Mouse (Mus musculus) heart, postnatal 0 days (tissue): ENCODE measurements at regions not wholly inside any gene's neighbourhood (a gene's known extent, or its start where the extent isn't known, plus 50 kb on each side); places are given as distances from the start of the nearest gene placed in this dataset.

Experiments
- ATAC-seq: fragments of 200-750 bp; cut with Nextera tagmentation; 2 replicates; pipeline ENCODE4 v1.8.0; 2017; ENCODE audit warnings: low read depth, moderate number of reproducible peaks, moderate library complexity; ENCODE audit not compliant: insufficient read depth
- DNase-seq: peaks from one replicate; pipeline ENCODE4 v3.0.0-alpha.2; 2016; ENCODE audit warnings: low spot score
- H3K27ac ChIP-seq: fragments of 300-500 bp; sonication (generic); 2 replicates; pipeline ENCODE4 v1.5.1; 2014; ENCODE audit warnings: low read depth, mild to moderate bottlenecking
- H3K27me3 ChIP-seq: fragments of 300-500 bp; sonication (generic); 2 replicates; pipeline ENCODE4 v1.6.1; 2014; ENCODE audit warnings: low read length, mixed read lengths; ENCODE audit not compliant: control insufficient read depth, insufficient read depth
- H3K36me3 ChIP-seq: fragments of 300-500 bp; sonication (generic); replicated peaks from 2 replicates; pipeline ENCODE4 v1.6.1; 2014; ENCODE audit warnings: low read length, mixed read lengths; ENCODE audit not compliant: control insufficient read depth, insufficient read depth
- H3K4me1 ChIP-seq: fragments of 300-500 bp; sonication (generic); 2 replicates; pipeline ENCODE4 v1.6.1; 2014; ENCODE audit warnings: antibody characterized with exemption; ENCODE audit not compliant: control insufficient read depth, insufficient read depth
- H3K4me2 ChIP-seq: fragments of 300-500 bp; sonication (generic); 2 replicates; pipeline ENCODE4 v1.6.1; 2014; ENCODE audit warnings: low read depth, mild to moderate bottlenecking, low read length, moderate library complexity
- H3K4me3 ChIP-seq: fragments of 300-500 bp; sonication (generic); 2 replicates; pipeline ENCODE4 v1.5.1; 2014; ENCODE audit warnings: low read depth, low read length
- H3K9ac ChIP-seq: fragments of 300-500 bp; sonication (generic); replicated peaks from 2 replicates; pipeline ENCODE4 v1.6.1; 2014; ENCODE audit warnings: low read depth, low read length, mixed read lengths
- H3K9me3 ChIP-seq: fragments of 300-500 bp; sonication (generic); replicated peaks from 2 replicates; pipeline ENCODE4 v1.6.1; 2016; ENCODE audit warnings: low read length; ENCODE audit not compliant: control insufficient read depth
- CTCF ChIP-seq: IDR thresholded peaks from 2 replicates; pipeline ENCODE4 v1.5.1; 2016; ENCODE audit warnings: antibody characterized with exemption, control low read depth, low read depth
- EP300 ChIP-seq: IDR thresholded peaks from 2 replicates; pipeline ENCODE4 v1.6.1; 2016; ENCODE audit warnings: antibody characterized with exemption, low read depth
- WGBS: fragments of 180-500 bp; shearing (Covaris S2); extraction: QIAGEN DNeasy Blood & Tissue Kit; methylation state at CpG from one replicate; pipeline ENCODE4 v1.1.7; 2014; 5-methylcytosine and 5-hydroxymethylcytosine counted together

DNA sequence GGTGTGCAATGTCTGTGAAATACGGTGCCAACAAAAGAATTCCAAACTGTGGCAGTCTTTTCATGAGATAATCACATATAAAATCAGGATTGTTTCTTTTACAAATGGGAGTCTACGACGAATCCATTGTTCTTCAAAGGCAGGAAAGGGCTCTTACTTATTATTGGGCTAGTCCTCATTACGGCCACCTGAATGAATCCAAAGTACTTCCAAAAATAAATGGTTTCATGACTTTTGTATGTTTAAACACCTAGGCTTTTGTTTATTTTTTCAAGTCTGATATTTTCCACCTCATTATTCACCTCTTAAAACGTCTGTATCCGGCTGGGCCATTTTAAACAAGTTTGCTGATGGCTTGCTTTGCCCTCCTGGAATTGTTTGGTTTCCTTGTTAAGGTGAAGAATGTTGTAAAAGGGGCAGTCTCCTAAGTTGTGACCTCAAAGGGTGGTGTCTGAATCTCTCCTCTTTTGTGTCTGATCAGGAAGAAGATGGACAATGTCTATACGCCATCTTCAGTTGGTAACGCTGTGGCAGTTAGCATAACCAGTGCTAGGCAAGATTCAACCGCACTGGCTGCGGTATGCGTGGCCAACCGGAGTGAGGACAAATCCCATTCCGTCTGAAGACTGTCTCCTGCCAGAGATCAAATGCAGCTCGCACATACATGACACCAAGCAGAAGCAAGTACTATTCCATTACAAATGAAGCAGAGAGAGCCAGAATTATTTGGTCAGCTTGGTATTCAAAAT lies 451.5 kb upstream of the Ubash3b start:
- Histone ChIP-seq H3K9me3 (no peaks in the 10 kb centered on the region), H3K4me2 (peak overlapping the region; percentile 55), H3K36me3 (no peaks in the 10 kb centered on the region), H3K9ac (no peak overlapping the region), H3K27ac (0 out of 2 replicates have a peak overlapping the region, but pooled peaks have one; percentile 20), H3K4me1 (peaks cover 11% of the 10 kb centered on the region; the same call in 1 of the 2 replicates), H3K4me3 (no peak overlapping the region), H3K27me3 (no peaks in the 10 kb centered on the region)
- ATAC-seq (no peak), DNase-seq (no peak)
- 75% methylated on average over 14 of the region's 14 CpGs for WGBS
- TF ChIP-seq EP300 (no peak), CTCF (no peak)

DNA sequence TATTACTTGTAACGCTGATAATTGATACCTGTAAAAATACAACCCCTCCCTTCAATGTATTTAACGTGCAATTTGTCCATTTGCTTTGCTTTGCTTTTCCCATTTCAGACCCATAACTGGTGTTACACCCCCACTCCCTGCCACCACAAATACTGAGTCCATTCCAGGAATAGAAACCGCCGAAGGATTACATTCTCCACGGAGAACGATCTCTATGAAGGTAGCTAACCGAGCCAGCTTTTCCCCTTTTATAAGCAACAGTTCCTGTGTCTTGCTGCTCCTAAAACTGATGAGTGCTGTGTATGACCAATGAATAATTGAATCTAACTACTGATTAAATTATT lies 450.9 kb upstream of the Ubash3b start:
- no peak for DNase-seq
- peak overlapping the region; percentile 55 for H3K4me2 ChIP-seq
- no peaks in the 10 kb centered on the region for H3K27me3 ChIP-seq
- TF ChIP-seq CTCF, result no peak
- no peak overlapping the region for H3K9ac ChIP-seq
- H3K4me1 ChIP-seq, result peaks cover 11% of the 10 kb centered on the region; the same call in 1 of the 2 replicates
- 19% methylated on average over 7 of the region's 7 CpGs for WGBS
- no peak for ATAC-seq
- H3K9me3 ChIP-seq, result no peaks in the 10 kb centered on the region
- 0 out of 2 replicates have a peak overlapping the region, but pooled peaks have one; percentile 20 for H3K27ac ChIP-seq
- peak overlapping the region; percentile 20; the same call in 1 of the 2 replicates for H3K4me3 ChIP-seq
- no peaks in the 10 kb centered on the region for H3K36me3 ChIP-seq

DNA sequence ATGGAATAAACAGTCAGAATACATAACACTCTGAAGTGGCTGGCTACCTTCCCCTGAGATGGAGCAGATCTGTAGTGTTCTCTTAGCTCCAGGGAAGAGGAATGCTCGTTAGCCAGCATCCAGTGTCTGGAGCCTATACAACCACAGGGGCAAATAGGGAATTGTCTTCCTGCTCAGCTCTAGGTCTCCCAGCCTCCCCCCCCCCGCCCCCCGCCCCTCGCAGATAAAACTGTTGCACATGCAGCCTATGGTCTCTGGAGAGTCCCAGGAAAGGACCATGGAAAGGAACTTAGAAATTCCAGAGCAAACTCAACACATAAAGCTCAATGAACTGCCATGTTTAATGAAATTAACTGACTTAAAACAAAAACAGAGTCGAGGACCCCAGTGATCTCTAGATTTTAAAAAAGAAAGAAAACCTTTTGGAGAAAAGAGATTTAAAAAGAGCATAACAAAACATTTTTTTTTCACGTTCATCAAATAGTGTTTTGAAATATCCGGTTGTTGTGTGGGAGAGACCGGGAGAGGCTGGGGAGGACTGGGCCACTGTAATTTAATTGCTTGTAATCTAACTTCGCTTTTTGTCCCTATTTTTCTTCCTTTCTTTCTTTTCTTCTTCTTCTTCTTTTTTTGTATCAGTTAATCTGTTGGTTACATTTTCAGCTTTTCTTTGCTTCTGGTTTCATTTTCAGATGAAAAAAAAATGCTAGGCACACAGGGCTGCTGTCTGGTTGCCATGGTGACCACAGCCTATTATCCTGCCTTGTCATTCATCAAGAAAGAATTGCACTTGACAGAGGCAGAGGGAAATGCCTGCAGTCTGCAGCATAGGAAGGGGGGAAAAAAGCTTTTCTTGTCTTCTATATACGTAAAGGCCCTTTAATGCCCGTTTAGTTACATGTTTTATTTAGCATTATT lies 450.3 kb upstream of the Ubash3b start:
- no peaks in the 10 kb centered on the region for H3K27me3 ChIP-seq
- H3K9me3 ChIP-seq, result no peaks in the 10 kb centered on the region
- H3K4me2 ChIP-seq, result peak overlapping the region; percentile 55
- no peaks in the 10 kb centered on the region for H3K36me3 ChIP-seq
- no peak for TF ChIP-seq CTCF
- TF ChIP-seq EP300, result no peak
- H3K27ac ChIP-seq, result 0 out of 2 replicates have a peak overlapping the region, but pooled peaks have one; percentile 20
- whole genome bisulfite sequencing, result 34% methylated on average over 11 of the region's 11 CpGs
- H3K4me1 ChIP-seq, result peaks cover 11% of the 10 kb centered on the region; the same call in 1 of the 2 replicates
- no peak for ATAC-seq
- DNase-seq, result peak; percentile 45
- H3K9ac ChIP-seq, result no peak overlapping the region
- H3K4me3 ChIP-seq, result peak overlapping the region; percentile 20

DNA sequence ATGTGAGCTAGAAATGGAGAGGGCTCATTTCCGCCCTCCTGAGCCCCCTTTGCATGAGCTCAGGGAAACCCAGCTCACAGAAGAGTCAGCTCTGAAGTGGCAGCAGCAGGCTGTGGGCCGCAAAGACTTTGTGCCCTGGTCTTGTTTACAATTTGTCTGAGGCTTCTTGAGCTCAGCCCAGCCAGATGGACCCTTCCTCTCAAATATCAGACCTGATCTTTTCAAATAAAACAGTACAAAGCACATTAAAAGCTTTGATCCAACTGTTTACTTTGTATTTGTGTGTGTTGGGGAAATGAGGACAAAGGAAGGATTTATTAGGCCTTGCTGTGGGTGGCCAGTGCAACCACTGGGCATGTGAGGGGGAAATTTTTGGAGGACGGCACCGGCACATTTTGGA lies 448.9 kb upstream of the Ubash3b start:
- DNase-seq (no peak), ATAC-seq (no peak)
- Histone ChIP-seq H3K4me3 (no peak overlapping the region), H3K9me3 (no peaks in the 10 kb centered on the region), H3K27me3 (no peaks in the 10 kb centered on the region), H3K27ac (no peak overlapping the region), H3K9ac (no peak overlapping the region), H3K36me3 (no peaks in the 10 kb centered on the region), H3K4me1 (peaks cover 11% of the 10 kb centered on the region; the same call in 1 of the 2 replicates), H3K4me2 (no peak overlapping the region)
- WGBS, result 74% methylated on average over 4 of the region's 4 CpGs
- no peak for TF ChIP-seq EP300
- no peak for TF ChIP-seq CTCF

DNA sequence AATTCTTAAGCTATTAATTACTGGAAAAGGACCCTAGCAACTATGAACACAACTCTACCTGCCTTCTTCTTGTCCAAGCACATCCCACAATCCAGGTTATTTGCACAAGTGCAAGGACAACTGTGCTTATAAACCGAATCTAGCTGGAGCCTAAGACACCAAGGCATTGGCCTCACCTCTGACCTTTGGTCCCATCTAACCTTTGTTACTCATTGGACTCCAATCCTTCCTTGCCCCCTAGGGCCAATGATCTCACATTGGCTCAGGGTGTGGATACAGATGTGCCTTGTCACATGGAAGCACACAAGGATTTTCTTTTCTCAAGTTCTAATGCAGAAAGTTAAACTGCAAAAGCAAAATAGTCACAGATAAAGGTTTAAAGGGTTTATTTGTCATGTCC lies 444.6 kb upstream of the Ubash3b start:
- no peak overlapping the region for H3K27ac ChIP-seq
- 0 out of 2 replicates have a peak, but pooled peaks cover 1% of the 10 kb centered on the region for H3K4me1 ChIP-seq
- TF ChIP-seq EP300 (no peak), CTCF (no peak)
- ATAC-seq, result no peak
- 82% methylated on average over 1 of the region's 1 CpGs for WGBS
- DNase-seq, result no peak
- H3K4me3 ChIP-seq, result no peak overlapping the region
- no peaks in the 10 kb centered on the region for H3K36me3 ChIP-seq
- no peaks in the 10 kb centered on the region for H3K27me3 ChIP-seq
- no peak overlapping the region for H3K9ac ChIP-seq
- no peaks in the 10 kb centered on the region for H3K9me3 ChIP-seq
- no peak overlapping the region for H3K4me2 ChIP-seq
